Mouse (Mus musculus): ENCODE data around the gene Apol6. TPM values are rescaled to one million over a fixed set of nuclear protein-coding genes. Genes with fewer than 3 reads are reported as not detected.

Gene Apol6
- polyA plus RNA-seq, 1 experiment: not detected

- TF ChIP-seq CTCF (IDR thresholded peaks at IDR 0.05; ENCODE audit: insufficient read depth, low read depth, low read length) (no peak), POLR2A (IDR thresholded peaks at IDR 0.05; ENCODE audit: insufficient read depth, low read depth, low read length) (no peak)
- WGBS: 93% methylated on average over 6 of the region's 6 CpGs
- Histone ChIP-seq H3K4me1 (ENCODE audit: control insufficient read depth, insufficient read depth, low read length) (peaks cover 21% of the 10 kb centered on the region), H3K4me3 (ENCODE audit: insufficient read depth, low read depth, low read length) (no peak overlapping the region), H3K27ac (ENCODE audit: insufficient read depth, low read depth, low read length) (no peak overlapping the region)
These were observed 28.0 kb upstream of the Apol6 start for GRCm38 (mm10) chr15:77016509-77016908.

GRCm38 (mm10) chr15:77017897-77018296 lies 26.6 kb upstream of the Apol6 start:
- Histone ChIP-seq H3K4me3 (ENCODE audit: insufficient read depth, low read depth, low read length) (no peak overlapping the region), H3K27ac (ENCODE audit: insufficient read depth, low read depth, low read length) (no peak overlapping the region), H3K4me1 (ENCODE audit: control insufficient read depth, insufficient read depth, low read length) (peaks cover 21% of the 10 kb centered on the region)
- TF ChIP-seq CTCF (IDR thresholded peaks at IDR 0.05; ENCODE audit: insufficient read depth, low read depth, low read length) (no peak), POLR2A (IDR thresholded peaks at IDR 0.05; ENCODE audit: insufficient read depth, low read depth, low read length) (no peak)

- H3K27ac ChIP-seq (ENCODE audit: insufficient read depth, low read depth, low read length): no peak overlapping the region
- peaks cover 14% of the 10 kb centered on the region for H3K4me1 ChIP-seq (ENCODE audit: control insufficient read depth, insufficient read depth, low read length)
These were observed 25.7 kb upstream of the Apol6 start for GRCm38 (mm10) chr15:77018740-77019340.

GRCm38 (mm10) chr15:77019533-77019932 lies 25.0 kb upstream of the Apol6 start:
- no peak overlapping the region for H3K27ac ChIP-seq (ENCODE audit: insufficient read depth, low read depth, low read length)
- no peak for TF ChIP-seq CTCF (IDR thresholded peaks at IDR 0.05; ENCODE audit: insufficient read depth, low read depth, low read length)
- TF ChIP-seq POLR2A (IDR thresholded peaks at IDR 0.05; ENCODE audit: insufficient read depth, low read depth, low read length): no peak
- WGBS: 89% methylated on average over 7 of the region's 7 CpGs
- peaks cover 8% of the 10 kb centered on the region; the same call in 1 of the 2 replicates for H3K4me1 ChIP-seq (ENCODE audit: control insufficient read depth, insufficient read depth, low read length)
- H3K4me3 ChIP-seq (ENCODE audit: insufficient read depth, low read depth, low read length): no peak overlapping the region

More at GRCm38 (mm10) chr15:77018740-77019340, 25.7 kb upstream of the Apol6 start:
- WGBS: 55% methylated on average over 6 of the region's 6 CpGs
- no peak for TF ChIP-seq POLR2A (IDR thresholded peaks at IDR 0.05; ENCODE audit: insufficient read depth, low read depth, low read length)
- no peak for TF ChIP-seq CTCF (IDR thresholded peaks at IDR 0.05; ENCODE audit: insufficient read depth, low read depth, low read length)
- no peak overlapping the region for H3K4me3 ChIP-seq (ENCODE audit: insufficient read depth, low read depth, low read length)

- no peak overlapping the region for H3K4me3 ChIP-seq (ENCODE audit: insufficient read depth, low read depth, low read length)
- WGBS: 88% methylated on average over 4 of the region's 4 CpGs
- TF ChIP-seq POLR2A (IDR thresholded peaks at IDR 0.05; ENCODE audit: insufficient read depth, low read depth, low read length): no peak
- TF ChIP-seq CTCF (IDR thresholded peaks at IDR 0.05; ENCODE audit: insufficient read depth, low read depth, low read length): no peak
- H3K4me1 ChIP-seq (ENCODE audit: control insufficient read depth, insufficient read depth, low read length): peaks cover 3% of the 10 kb centered on the region; the same call in 1 of the 2 replicates
- H3K27ac ChIP-seq (ENCODE audit: insufficient read depth, low read depth, low read length): no peak overlapping the region
These were observed 24.4 kb upstream of the Apol6 start for GRCm38 (mm10) chr15:77020136-77020535.

GRCm38 (mm10) chr15:77021056-77021455 lies 23.5 kb upstream of the Apol6 start:
- WGBS: 94% methylated on average over 3 of the region's 3 CpGs
- Histone ChIP-seq H3K27ac (ENCODE audit: insufficient read depth, low read depth, low read length) (no peak overlapping the region), H3K4me3 (ENCODE audit: insufficient read depth, low read depth, low read length) (no peak overlapping the region), H3K4me1 (ENCODE audit: control insufficient read depth, insufficient read depth, low read length) (peaks cover 7% of the 10 kb centered on the region)
- no peak for TF ChIP-seq CTCF (IDR thresholded peaks at IDR 0.05; ENCODE audit: insufficient read depth, low read depth, low read length)
- TF ChIP-seq POLR2A (IDR thresholded peaks at IDR 0.05; ENCODE audit: insufficient read depth, low read depth, low read length): no peak

GRCm38 (mm10) chr15:77021851-77022250 lies 22.7 kb upstream of the Apol6 start:
- peaks cover 9% of the 10 kb centered on the region for H3K4me1 ChIP-seq (ENCODE audit: control insufficient read depth, insufficient read depth, low read length)
- TF ChIP-seq CTCF (IDR thresholded peaks at IDR 0.05; ENCODE audit: insufficient read depth, low read depth, low read length) (no peak), POLR2A (IDR thresholded peaks at IDR 0.05; ENCODE audit: insufficient read depth, low read depth, low read length) (no peak)
- 81% methylated on average over 4 of the region's 4 CpGs for WGBS
- no peak overlapping the region for H3K4me3 ChIP-seq (ENCODE audit: insufficient read depth, low read depth, low read length)
- no peak overlapping the region for H3K27ac ChIP-seq (ENCODE audit: insufficient read depth, low read depth, low read length)

- Histone ChIP-seq H3K4me3 (ENCODE audit: insufficient read depth, low read depth, low read length) (no peak overlapping the region), H3K4me1 (ENCODE audit: control insufficient read depth, insufficient read depth, low read length) (peaks cover 15% of the 10 kb centered on the region), H3K27ac (ENCODE audit: insufficient read depth, low read depth, low read length) (no peak overlapping the region)
- TF ChIP-seq POLR2A (IDR thresholded peaks at IDR 0.05; ENCODE audit: insufficient read depth, low read depth, low read length) (no peak), CTCF (IDR thresholded peaks at IDR 0.05; ENCODE audit: insufficient read depth, low read depth, low read length) (no peak)
- 80% methylated on average over 5 of the region's 5 CpGs for WGBS
These were observed 22.1 kb upstream of the Apol6 start for GRCm38 (mm10) chr15:77022401-77022957.

- Histone ChIP-seq H3K4me3 (ENCODE audit: insufficient read depth, low read depth, low read length) (no peak overlapping the region), H3K27ac (ENCODE audit: insufficient read depth, low read depth, low read length) (no peak overlapping the region), H3K4me1 (ENCODE audit: control insufficient read depth, insufficient read depth, low read length) (peaks cover 25% of the 10 kb centered on the region)
- 55% methylated on average over 5 of the region's 5 CpGs for WGBS
- TF ChIP-seq POLR2A (IDR thresholded peaks at IDR 0.05; ENCODE audit: insufficient read depth, low read depth, low read length) (no peak), CTCF (IDR thresholded peaks at IDR 0.05; ENCODE audit: insufficient read depth, low read depth, low read length) (no peak)
These were observed 18.5 kb upstream of the Apol6 start for GRCm38 (mm10) chr15:77025884-77026583.

Data from olfactory bulb, adult 2 months (tissue).